Mouse (Mus musculus) mesoderm, embryonic 11.5 days (tissue): ENCODE data around the gene Zfp108.
"Not testable (repeated sequence)": the region's sequence is repeated elsewhere in the genome, so short reads cannot be mapped to it uniquely, and the experiment has no call there.

Source experiments
- DNase-seq: peaks from one replicate; pipeline ENCODE4 v3.0.0-alpha.2; 2012; ENCODE audit warnings: low read depth, low spot score

The Zfp108 gene

GRCm38 (mm10) chr7:24254633-24255474 is at the start of gene Zfp108:
Gene Zfp108 (plus strand): TSS chr7:24254794.
- DNase-seq: peak; percentile 77

- peak; percentile 79 for DNase-seq
These were observed 46.9 kb upstream of the Zfp108 start for GRCm38 (mm10) chr7:24207488-24208261.

GRCm38 (mm10) chr7:24208282-24208886 is 46.2 kb upstream of the Zfp108 start:
- no peak for DNase-seq

GRCm38 (mm10) chr7:24210296-24210695 is 44.3 kb upstream of the Zfp108 start:
- no peak for DNase-seq

GRCm38 (mm10) chr7:24211343-24211742 is 43.3 kb upstream of the Zfp108 start, which contains the start of gene Zfp111:
Gene Zfp111 (minus strand): TSS chr7:24211443.
- DNase-seq: no peak

- DNase-seq: peak; percentile 69
These were observed 17.4 kb upstream of the Zfp108 start, which contains the start of gene Zfp109 for GRCm38 (mm10) chr7:24237040-24237791. Gene Zfp109 (minus strand): TSS chr7:24237560.

- no peak for DNase-seq
These were observed 597 bp upstream of the Zfp108 start for GRCm38 (mm10) chr7:24253779-24254615.

- no peak for DNase-seq
These were observed 4.9 kb downstream of the Zfp108 start for GRCm38 (mm10) chr7:24259306-24259999.

- no peak for DNase-seq
These were observed 5.4 kb downstream of the Zfp108 start for GRCm38 (mm10) chr7:24260000-24260312.

- no peak for DNase-seq
These were observed 13.9 kb downstream of the Zfp108 start for GRCm38 (mm10) chr7:24268176-24269155.

GRCm38 (mm10) chr7:24269256-24269655 is 14.7 kb downstream of the Zfp108 start:
- DNase-seq: no peak

GRCm38 (mm10) chr7:24269667-24270287 is 15.2 kb downstream of the Zfp108 start:
- no peak for DNase-seq

GRCm38 (mm10) chr7:24270288-24270672 is 15.7 kb downstream of the Zfp108 start, which contains the start of gene Zfp93:
Gene Zfp93 (plus strand): TSS chr7:24270420.
- DNase-seq: peak; percentile 89

GRCm38 (mm10) chr7:24271191-24271590 is 16.6 kb downstream of the Zfp108 start:
- no peak for DNase-seq

- DNase-seq: no peak
These were observed 19.9 kb downstream of the Zfp108 start for GRCm38 (mm10) chr7:24274456-24274855.

- DNase-seq: not testable (repeated sequence)
These were observed 24.2 kb downstream of the Zfp108 start for GRCm38 (mm10) chr7:24278771-24279170.

- DNase-seq: no peak
These were observed 25.6 kb downstream of the Zfp108 start for GRCm38 (mm10) chr7:24280031-24280857.

- DNase-seq: no peak
These were observed 26.2 kb downstream of the Zfp108 start for GRCm38 (mm10) chr7:24280858-24281145.
